Mouse (Mus musculus) thymus, postnatal 10 days (tissue): ENCODE results near the gene Slc12a8.

Experiments
- DNase-seq, 2 experiments: peaks; one replicate each; pipeline ENCODE4 v3.0.0; 2021; ENCODE audit warnings: low spot score in 2 of 2

Gene Slc12a8

DNA sequence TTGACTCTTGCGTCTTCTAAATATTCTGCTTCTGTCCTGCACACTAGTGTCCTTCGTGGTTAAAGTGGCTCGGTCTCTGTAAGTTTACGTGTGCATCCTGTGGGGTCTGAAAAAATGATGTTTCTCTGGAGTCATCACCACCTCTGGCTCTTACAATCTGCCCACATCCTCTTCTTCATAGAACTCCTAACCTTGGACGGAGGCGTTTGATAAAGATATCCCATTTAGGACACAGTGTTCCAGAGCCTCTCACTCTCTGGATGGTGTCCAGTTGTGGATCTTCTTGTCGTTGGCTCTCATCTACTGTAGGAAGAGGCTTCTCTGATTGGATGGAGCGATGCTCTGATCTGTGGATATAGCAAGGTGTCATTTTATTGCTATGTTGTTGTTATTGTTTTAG is 65.4 kb downstream of the Slc12a8 start:
- no peak for DNase-seq

GRCm38 (mm10) chr16:33583333-33583732 is 66.2 kb downstream of the Slc12a8 start:
- DNase-seq: no peak

DNA sequence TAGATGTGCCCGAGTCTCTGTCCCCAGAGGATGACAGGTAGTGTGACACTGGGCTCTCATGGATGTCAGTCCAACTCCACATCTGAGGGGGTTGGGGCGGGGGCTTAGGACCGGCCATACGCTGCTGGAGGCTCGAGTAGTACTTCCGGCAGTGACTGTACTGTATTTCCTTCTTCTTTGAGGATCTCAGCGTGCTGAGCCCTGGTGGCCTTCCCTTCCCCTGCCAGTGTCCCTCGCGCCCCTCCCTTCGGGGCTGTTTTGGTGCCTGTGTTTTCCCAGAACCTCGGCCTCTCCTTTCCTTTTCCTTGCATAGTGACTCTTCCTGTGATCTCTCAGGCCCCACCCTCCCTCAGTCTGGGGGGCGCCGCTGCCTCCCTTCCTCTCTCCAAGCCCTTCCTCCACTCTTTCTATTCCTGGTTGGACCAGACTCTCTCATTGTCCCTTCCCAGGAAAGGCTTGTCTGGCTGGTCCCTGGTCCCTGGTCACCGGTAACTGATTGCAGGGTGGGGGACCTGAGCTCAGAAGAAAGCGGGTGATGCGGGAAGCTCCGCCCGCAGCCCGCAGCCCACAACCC is 66.8 kb downstream of the Slc12a8 start:
- DNase-seq: peak; percentile 9 to 27

- peak; percentile 6 to 27 for DNase-seq
Measured at GRCm38 (mm10) chr16:33584455-33585082, 67.4 kb downstream of the Slc12a8 start.

DNA sequence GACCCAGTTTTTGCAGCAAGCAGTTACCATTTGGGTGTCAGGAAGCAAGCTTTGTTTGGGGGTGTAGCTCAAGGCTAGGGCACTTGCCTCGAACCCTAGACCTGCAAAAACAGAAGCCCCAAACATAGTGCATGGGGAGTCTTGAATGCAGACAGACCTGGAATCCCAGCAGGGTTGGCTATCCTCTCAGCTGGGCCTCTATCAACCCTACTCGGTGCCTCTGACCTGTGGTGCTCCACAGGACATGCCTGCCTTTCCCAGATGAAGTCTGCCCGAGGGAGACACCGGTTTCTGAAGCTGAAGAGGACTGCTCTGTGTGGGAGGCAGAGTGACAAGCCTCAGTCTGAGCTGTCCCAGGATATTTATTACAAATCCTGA is 67.9 kb downstream of the Slc12a8 start:
- no peak for DNase-seq

DNA sequence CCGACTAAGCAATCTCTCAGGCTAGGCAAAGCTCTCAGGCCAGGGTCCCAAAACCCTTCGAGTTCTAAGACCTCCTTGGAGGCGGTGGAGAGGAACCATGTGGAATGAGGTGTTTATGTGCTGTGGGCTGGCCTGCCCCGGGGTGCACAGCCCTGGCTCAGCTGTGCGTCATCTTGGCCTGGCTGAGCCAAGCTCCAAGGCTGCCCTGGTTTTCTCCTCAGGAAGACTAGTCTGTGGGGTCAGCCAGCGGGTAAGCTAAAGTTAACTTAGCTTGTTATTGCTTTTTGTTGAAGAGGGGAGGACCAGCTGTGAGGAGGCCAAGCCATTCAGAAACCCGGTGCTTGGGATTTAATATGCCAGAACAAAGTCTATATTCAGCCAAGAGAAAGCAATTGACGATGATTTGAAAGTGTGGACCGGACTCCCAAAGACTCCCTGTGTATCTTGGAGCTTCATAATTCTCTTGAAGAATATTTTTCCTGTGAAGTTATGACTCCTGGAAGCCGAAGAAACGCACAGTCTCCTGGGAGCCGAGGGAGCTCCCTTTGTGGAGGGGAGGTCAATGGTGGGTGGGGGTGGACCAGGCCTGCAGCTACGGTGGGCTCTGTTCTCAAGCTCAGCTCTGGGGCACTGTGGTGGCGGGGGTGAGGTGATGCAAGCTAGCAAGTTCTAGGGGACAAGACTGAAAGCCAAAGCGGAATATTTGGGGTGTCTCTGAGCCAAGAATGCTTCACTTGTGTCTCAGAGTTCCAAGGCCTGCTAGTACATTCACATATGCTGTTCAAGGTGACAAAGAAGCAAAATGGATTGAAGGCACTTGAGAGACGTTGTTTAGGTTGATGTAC is 70.4 kb downstream of the Slc12a8 start:
- DNase-seq: no peak

DNA sequence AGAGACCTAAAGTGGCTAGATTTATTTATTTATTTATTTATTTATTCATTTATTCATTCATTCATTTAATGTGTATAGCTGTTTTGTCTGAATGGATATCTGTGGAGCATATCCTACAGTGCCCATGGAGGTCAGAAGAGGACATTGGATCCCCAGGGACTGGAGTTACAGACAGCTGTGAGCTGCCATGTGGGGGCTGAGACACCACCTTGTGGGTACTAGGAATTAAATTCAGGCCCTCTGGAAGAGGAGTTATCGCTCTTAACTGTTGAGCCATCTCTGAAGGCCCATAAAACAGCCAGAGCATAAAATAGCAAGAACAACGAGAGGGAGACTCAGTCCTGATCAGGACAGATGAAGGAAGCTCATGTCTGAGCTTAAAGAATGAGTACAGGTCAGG is 71.7 kb downstream of the Slc12a8 start:
- DNase-seq: no peak

GRCm38 (mm10) chr16:33590438-33590837 is 73.3 kb downstream of the Slc12a8 start:
- no peak for DNase-seq

DNA sequence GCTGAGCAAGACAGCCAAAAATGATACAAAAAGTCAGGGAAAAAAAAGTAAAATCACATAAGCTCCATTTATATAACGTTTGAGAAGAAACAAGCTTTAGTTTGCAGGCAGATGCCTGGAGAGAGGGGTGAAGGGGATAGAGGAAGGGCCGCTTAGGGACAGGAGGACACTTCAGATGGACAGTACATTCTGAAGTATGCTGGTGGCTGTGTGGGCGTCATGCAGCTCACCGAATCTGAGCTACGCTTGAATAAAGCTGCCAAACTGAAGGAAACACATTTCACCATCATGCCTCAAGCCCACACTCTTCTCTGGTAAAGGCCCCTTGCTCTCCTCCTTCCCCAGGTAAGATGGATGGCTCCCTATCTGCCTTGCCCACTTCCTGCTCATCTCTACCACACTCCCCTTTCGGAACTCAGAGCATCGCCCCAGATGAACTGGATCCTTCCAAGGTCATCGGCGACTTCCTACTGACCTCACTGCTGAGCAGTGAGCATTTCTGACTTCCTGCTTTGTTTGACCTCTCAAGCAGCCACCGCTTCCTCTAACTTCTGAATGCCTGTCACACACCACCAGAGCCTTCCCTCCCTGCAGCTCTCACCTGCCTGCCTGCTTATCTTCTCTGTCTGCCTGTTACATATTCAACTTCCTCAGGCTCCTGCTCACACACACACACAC is 74.4 kb downstream of the Slc12a8 start:
- DNase-seq: no peak

DNA sequence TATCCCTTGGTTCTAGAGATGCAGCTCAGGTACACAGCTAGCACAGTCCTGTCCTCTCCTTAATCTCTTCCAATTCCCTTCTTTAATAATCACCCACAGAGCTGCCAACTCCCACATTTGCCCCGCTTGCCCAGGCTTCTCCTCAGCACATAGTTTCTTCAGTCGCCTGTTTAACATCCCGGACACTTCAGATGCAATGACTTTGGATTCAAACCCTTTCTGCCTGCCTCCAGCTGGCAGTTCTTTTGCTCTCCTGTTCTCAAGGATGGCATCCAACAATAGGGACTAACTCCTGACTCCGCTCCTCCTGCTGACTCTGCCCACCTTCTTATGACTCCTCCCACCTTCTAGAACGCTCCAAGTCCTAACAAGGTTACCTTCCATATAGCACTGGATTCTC is 75.2 kb downstream of the Slc12a8 start:
- DNase-seq: no peak

- no peak for DNase-seq
Measured at GRCm38 (mm10) chr16:33593467-33593866, 76.3 kb downstream of the Slc12a8 start.

- no peak for DNase-seq
Measured at GRCm38 (mm10) chr16:33594037-33594771, 77.1 kb downstream of the Slc12a8 start.

DNA sequence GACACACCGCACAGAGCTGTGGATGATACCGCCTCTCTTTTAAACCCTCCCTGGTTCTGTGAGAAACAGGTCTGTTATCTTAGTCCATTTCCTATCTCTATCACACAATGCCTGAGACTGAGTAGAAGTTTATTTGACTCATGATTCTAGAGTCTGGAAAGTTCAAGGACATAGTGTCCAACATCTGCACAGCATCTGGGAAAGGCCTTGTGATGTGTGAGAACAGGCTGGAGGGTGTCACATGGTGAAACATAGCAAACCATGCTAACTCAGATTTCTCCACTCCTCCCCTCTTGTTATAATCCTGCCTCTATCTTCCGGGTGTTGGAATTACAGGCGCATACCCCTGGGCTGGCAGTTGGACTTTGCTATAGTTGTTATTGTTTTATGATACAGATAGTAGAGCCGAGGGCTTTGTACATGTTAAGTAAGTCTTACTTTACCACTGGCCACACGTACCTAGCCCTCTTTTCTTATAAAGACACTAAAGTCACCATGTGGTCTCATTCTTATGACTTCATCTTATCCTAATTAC is 78.2 kb downstream of the Slc12a8 start:
- no peak for DNase-seq

DNA sequence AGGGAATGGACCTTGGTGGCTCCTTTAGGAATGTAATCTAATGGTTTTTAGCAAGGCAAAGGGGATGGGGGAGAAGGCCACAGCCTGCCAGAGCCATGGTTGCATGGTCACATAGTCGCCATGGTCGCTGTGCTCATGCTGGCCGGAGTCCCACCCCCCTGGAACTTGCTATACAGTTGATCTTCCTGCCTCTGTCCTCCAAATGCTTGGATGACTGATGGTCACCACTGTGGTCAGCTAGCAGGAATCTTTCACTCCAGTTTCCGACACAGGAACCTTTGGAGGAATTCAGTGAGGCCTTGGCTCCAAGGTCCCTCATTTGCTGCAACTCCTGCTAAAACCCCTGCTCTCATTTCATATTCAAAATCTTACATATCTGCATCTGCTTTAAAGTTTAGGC is 79.1 kb downstream of the Slc12a8 start:
- DNase-seq: no peak

DNA sequence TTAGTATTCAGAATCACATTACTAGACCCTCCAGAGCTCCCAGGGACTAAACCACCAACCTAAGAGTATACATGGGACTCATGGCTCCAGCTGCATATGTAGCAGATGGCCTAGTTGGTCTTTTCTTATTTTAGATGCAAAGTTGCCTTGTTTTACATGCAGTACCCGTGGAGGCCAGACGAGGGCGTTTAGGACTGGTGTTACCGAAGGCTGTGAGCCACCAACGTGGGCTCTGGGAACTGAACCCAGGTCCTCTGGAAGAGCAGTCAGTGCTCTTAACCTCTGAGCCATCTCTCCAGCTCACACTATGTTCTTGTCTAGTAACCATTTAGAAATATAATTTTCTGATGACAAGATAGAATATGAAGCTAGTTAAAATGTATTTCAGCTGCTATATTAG is 83.1 kb downstream of the Slc12a8 start:
- DNase-seq: peak in 1 of 2 experiments; percentile 30

DNA sequence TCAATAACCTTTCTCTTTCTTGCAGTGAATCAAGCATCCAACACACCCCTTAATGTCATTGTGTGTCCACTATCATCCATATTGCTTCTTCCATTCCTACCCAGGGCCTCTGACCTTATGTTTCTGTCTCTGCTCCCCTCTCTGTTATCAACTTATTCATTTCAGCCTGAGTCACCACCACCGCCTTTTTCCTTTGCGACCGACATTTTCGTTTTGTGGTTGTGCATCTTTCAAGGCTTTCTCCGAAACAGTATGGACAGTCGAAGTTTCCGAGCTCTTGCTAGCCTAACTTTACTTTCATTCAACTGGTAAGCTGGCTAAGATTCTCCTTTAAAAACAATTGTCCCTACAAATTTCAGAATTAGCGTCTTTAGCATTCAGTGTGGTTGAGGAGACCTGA is 84.2 kb downstream of the Slc12a8 start:
- no peak for DNase-seq

DNA sequence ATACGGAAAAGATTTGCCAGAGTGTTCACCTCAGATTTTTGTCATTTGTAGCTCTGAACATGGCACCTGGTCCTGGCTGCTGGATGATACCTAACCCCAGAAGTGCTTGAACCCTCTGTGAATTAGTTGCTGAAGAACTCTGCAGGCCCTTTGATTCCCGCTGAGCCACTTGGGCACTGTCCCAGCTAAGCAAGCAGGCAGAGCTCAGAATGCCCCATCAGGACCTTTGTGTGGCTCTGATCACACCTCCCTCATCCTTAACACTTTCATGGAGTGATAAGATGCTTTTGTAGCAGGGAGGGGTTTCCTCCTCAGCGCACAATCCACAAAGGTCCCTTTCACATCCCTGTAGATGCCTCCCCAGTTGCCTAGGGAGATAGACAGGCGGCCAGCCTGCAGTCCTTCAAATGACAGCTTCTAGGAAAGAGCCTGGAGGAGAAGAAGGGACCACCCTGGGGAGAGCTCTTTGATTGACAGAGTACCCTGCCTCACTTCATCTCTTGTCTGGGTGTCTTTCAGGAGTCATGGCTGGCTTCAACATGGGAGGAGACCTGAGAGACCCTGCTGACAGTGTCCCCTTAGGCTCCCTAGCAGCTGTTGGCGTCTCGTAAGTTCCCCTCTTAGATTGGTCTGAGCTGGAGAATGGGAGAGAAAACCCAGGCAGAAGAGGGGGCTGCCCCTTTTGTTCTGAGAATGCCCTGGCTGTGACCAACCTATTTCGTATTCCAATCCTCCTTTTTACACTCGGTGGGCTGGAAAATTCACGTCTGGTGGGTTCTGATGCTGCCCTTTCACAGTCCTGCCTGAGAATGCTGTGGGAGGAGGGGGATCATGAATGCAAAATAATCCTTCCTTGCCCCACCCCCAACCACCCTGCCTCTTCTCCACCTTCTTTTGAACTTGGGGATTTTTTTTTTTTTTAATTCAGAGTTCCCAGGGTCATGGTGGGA is 88.8 kb downstream of the Slc12a8 start:
- no peak for DNase-seq

DNA sequence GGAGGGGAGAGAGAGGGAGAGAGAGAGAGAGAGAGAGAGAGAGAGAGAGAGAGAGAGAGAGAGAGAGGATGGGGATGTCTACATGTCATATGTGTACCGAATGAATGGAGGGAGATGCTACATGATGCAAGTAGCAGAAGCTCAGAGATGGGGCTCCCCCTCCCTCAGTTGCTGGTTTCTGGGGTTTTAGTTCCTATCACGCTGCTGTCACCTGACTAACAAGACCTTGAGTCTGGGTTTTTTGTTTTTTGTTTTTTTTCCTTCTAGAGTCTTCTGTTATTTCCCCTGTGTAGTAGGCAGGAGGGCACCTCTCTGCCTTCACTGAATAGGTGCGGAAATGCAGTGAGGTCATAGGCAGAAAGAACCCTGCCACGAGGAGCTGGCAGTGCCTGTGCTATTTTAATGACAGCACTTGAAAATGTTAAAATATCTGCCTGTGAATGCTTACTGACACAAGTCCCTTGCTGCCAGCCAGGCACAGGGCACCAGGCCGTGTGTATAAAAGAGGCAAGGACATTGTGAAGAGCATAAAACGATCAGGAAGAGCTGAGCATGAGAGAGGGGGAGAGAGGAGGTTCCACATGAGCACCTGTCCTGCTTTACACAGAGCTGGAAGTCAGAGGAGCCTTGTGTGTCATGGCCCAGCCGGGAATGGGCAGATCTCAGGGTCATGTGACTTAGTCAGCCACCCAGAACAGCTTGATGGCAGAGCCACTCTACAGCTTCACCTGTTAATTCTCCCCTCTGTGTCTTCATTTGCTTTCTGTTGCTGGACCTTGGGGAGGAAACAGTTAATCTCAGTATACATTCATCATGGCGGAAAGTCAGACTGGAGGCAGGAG is 89.8 kb downstream of the Slc12a8 start:
- no peak for DNase-seq

DNA sequence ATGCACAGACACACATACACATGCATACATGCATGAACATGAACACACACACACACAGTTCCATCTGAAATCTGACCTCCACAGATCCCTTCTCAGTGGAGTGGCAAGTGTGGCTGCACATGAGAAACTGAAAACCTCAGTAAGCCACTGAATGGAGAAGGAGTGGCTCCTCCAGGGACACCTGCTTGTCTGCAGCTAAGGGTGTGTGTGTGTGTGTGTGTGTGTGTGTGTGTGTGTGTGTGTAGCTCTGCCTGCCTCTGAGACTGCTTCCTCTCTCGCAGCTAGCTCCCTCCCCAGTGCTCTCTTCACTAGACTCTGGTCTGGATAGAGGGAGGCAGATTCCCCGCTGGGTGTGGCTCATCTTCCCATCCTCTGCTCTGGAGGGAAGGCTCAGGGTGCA is 92.4 kb downstream of the Slc12a8 start:
- no peak for DNase-seq
